Mouse (Mus musculus) lung, adult 2 months (tissue): ENCODE measurements around the gene Pam.

Experiments
- CTCF ChIP-seq: fragments of 200-500 bp; IDR thresholded peaks from 2 replicates; pipeline ENCODE4 v1.5.1; 2011; ENCODE audit warnings: mild to moderate bottlenecking, low read length, control low read depth; ENCODE audit not compliant: insufficient read depth
- POLR2A ChIP-seq: fragments of 200-500 bp; IDR thresholded peaks from 2 replicates; pipeline ENCODE4 v1.6.1; 2011; ENCODE audit warnings: low read depth, mild to moderate bottlenecking, control low read depth, low read length, borderline replicate concordance; ENCODE audit errors: extremely low read depth

DNA sequence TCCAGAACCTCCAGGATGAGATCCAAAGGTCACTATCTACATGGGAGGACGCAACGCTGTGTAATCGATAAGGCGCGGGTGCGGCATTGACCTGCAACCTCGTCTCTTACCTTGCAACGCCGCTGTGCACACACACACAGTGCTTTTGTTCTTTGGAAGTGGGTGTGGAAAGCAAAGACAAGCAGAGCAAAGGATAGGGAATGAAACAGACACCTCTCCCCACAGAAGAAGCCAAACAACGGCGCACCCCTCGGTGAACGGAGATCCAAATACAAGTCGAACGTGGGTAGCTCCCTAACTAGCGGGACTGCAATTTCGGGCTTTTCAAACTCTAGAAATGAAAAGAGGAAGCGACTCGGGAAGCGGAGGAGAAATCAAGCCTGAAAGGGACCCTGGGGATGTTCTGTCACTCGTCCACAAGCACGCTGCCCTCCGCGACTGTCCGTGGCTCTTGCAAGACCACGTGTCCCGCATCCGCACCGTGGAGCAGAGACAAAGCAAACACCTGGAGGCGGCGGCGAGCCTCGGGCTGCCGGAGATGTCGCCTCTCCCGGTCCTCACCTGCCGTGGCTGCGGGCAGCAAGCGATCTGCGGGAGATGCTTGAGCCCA lies 326.0 kb downstream of the Pam start:
- TF ChIP-seq POLR2A, result no peak
- no peak for TF ChIP-seq CTCF
